ENCODE assay signal across 8 mouse cellular contexts in genomic region chr9:75541497-75541896, GRCm38 (mm10). TPM values are rescaled to one million over a fixed set of nuclear protein-coding genes. Genes with fewer than 3 reads are reported as not detected.
DNase-seq lines count a peak whose midpoint lies in the region; ATAC-seq and TF ChIP-seq lines count a peak whose summit lies in the region.

No protein-coding gene starts in this region.

- H3K9ac ChIP-seq in liver, postnatal 0 days (replicated peaks) = no peak overlapping the region

- H3K4me3 ChIP-seq in liver, postnatal 0 days (ENCODE audit: low read depth, low read length) = no peak overlapping the region

- ATAC-seq in liver, postnatal 0 days = no peak

- H3K4me2 ChIP-seq in liver, postnatal 0 days (ENCODE audit: low read depth, low read length) = no peak overlapping the region

- 16% methylated on average over 5 of the region's 5 CpGs for WGBS in liver, postnatal 0 days (ENCODE audit: insufficient replicate concordance)

- intact Hi-C loops in gastrocnemius, postnatal 14 days (cut with DNase I; ENCODE audit: low total_unique reads) = no loop called here

- H3K36me3 ChIP-seq in liver, postnatal 0 days (replicated peaks; ENCODE audit: insufficient read depth, low read length) = no peaks in the 10 kb centered on the region

- TF ChIP-seq EP300 in liver, postnatal 0 days (IDR thresholded peaks at IDR 0.05; ENCODE audit: low read depth) = no peak

- no peaks in the 10 kb centered on the region for H3K27me3 ChIP-seq in liver, postnatal 0 days (ENCODE audit: insufficient read depth, low read length)

- DNase-seq in adrenal gland, postnatal 14 days = peak; percentile 43
- no peak for DNase-seq in adrenal gland, adult 8-10 months
- DNase-seq in embryo, embryonic 11 days = peak; percentile 25
- peak; percentile 14 to 34 for DNase-seq in kidney, postnatal 4 days
- DNase-seq in retina, postnatal 1 day = peak; percentile 34
- DNase-seq in liver, postnatal 0 days = no peak
- DNase-seq in gastrocnemius, postnatal 14 days = no peak
- no peak for DNase-seq in frontal cortex, postnatal 10 days (ENCODE audit: low spot score in 2 of 2)

- no peak overlapping the region for H3K27ac ChIP-seq in liver, postnatal 0 days (ENCODE audit: low read depth)

- no peaks in the 10 kb centered on the region for H3K9me3 ChIP-seq in liver, postnatal 0 days (ENCODE audit: low read length)

- H3K4me1 ChIP-seq in liver, postnatal 0 days (ENCODE audit: insufficient read depth) = peaks cover 8% of the 10 kb centered on the region

- TF ChIP-seq CTCF in liver, postnatal 0 days (IDR thresholded peaks at IDR 0.05; ENCODE audit: low read depth) = no peak

RNA-seq across cellular contexts. Expression of gene Tmod3, which starts 18.0 kb away (rescaled TPM):
- total RNA-seq in adrenal gland, postnatal 14 days (2021) = 73.6 and 85.1 TPM in 2 replicates
- 10 to 100 TPM; 49.5 to 64.9 (median 56.5) TPM for total RNA-seq in adrenal gland, adult 8-10 months (2022)
- polyA plus RNA-seq in liver, postnatal 0 days (2015; fragmentation: Nextera tagmentation; extraction: Ambion mirVana) = 24.9 and 30.6 TPM in 2 replicates
- 10 to 100 TPM; 30.9 to 35.2 TPM for total RNA-seq in gastrocnemius, postnatal 14 days (2021)

Comparison
In these comparisons a context has a peak if more than half of its experiments do, and no peak if none do; other contexts are left out.
1. DNase-seq: peak in adrenal gland, postnatal 14 days (single experiment), embryo, embryonic 11 days (single experiment), kidney, postnatal 4 days (2 of 2) and retina, postnatal 1 day (single experiment); none in adrenal gland, adult 8-10 months (single experiment), liver, postnatal 0 days (single experiment), gastrocnemius, postnatal 14 days (single experiment) and frontal cortex, postnatal 10 days (0 of 2).